Mouse (Mus musculus) inflammation-experienced regulatory T-cells, adult 6 months (primary cell): ENCODE results near the gene AL607142.1. TPM values are rescaled to one million over a fixed set of nuclear protein-coding genes. Genes with fewer than 3 reads are reported as not detected.

Experiments
- ATAC-seq: one replicate; pipeline ENCODE4 v1.8.0; 2017
- polyA plus RNA-seq, 3 experiments: library from polyadenylated mRNA; unstranded; fragments of 100-300 nt; shearing (Covaris generic); gene quantifications; one replicate each; pipeline ENCODE4 v1.2.1; 2017

Gene AL607142.1
- polyA plus RNA-seq = not detected

DNA sequence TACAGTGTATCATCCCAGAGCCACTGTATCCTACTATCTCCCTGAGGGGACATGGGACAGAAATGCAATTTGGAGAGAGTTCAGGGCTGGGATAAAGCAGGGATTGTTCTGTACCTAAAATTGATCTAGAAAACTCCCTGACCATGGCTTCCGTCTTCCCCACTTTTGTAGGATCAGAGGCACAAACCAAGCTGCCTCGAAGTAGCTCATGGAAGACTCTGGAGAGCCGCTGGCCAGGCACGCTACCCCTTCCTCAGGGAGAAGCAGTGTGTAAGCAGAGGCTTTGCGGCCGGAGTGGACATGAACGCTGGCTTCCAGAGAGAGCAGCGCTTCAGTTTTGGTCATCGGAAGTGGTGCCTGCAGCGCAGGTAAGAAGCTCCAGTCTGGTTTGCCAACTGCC, at the start of gene AL607142.1:
Gene AL607142.1 (plus strand): TSS at position 301 of the 400 bp plus-strand sequence.
- ATAC-seq = no peak

DNA sequence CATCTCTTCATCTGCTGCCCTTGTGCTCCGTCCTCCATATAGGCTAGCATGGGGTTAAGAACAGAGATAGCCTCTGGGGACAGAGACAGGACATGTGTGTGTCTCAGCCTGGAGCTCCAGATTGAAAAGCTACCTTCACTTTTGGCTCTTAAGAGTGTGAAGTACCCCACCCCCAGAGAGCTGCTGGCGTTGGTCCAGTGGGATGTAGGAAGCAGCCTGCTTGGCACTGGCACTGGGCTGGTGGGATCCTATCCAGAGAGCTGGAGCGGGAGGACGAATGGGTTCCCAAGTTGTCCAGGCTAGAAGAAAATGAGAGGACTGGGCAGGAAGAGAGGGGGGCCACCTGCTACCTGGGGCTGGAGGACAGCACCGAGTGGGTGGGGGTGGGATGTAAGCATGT, 46.4 kb upstream of the AL607142.1 start:
- no peak for ATAC-seq

DNA sequence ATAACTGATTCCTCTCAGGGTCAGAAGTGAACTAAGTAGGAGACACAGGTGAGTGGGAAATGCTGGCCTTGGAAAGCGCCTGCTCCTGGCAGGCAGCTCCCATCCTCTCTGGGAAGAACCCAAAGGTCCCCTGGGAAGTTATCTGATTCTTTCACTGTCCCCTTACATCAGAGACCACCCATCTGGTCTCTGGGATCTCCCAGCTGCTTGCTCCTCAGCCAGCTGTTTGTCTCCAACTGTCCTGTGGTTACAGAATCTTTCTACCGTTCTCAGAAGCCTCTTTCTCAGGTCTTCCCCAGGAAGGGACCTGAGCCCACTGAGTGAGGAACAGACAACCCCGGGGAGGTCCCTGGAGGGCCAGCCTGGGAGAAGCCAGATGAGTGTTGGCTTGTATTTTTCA, 42.4 kb upstream of the AL607142.1 start:
- no peak for ATAC-seq

DNA sequence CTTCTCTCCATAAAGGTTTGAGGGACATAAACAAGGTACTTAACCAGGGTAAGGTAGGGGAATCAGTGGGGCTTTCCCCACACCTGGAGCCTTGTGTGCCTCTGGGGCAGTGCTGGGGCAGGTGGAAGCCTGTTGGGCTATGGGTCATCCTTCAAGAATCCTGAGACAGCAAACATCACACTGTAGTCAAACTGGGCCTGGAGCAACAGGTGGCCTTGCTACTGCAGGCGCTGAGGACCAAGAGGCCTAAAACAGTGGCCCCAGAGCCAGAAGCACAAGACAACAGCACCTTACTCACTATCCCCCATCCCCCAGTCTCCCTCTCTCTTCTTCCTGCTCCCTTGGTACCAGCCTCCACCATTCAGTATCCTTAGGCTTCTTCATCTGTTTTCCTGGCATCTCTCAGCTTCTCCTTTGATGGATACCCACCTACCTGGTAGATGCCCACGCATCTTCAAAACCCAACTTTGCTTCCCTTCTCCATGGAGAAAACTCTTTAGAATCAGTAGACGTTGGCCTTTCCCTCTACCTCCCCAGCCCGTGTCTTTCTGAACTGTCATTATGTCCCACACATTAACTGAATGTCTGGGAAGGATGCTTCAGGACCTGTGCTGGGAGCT, 41.5 kb upstream of the AL607142.1 start:
- ATAC-seq = no peak

DNA sequence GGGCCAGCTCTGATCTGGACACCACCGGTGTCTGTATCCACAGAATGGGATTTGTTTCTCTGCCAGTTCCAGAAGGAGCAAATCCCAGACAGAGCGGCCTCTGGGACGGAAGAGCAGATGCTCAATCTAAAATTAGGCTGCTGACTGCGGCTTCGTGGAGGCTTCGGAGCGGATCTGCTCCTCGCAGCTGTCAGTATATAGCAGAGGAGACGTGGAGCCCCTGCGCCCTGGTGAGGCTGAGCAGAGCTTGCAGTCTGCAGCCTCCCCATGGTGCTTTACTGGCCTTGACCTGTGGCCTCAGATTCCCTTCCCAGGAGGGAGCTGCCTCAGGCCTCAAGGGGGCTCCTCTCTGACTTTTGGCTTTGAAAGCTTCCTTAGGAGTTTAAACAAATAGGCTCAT, 40.7 kb upstream of the AL607142.1 start:
- no peak for ATAC-seq

DNA sequence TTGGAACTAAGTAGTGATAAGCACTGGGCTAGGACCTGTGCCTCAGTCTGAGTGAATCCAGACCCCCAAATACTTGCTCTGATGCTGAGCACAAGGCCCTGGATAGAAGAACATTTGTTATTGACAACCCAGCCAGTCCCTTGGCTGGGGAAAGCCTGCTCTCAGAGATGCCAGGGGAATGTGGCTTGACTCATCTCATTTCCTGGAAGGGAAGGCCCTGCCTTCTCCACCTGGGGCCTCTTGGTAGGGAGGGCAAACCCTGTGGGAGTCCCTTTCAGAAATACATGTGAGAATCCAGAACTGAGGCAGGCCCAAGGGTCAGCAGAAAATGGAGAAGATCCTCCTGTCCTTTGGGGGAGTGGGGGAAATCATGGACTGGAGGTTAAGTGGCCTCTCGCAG, 37.1 kb upstream of the AL607142.1 start:
- ATAC-seq = no peak

DNA sequence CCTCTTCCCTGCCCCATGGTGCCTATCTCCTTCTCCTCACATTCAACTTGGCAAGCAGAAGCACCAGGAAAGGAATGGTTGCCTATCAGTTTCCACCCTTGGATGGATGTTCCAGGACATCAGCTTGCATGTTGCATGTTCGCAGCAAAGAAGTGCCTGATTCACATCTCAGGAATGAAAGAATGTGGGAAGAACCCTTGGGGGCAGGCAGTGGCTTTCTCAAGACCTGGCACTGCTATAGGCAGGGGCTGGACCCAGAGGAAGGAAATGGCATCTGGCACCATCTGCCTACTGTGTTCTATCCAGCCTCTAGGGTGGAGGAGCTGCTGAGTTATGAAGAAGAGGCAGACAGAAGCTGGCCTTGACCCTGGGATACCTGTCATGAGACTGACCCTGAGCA, 34.9 kb upstream of the AL607142.1 start:
- ATAC-seq = no peak

DNA sequence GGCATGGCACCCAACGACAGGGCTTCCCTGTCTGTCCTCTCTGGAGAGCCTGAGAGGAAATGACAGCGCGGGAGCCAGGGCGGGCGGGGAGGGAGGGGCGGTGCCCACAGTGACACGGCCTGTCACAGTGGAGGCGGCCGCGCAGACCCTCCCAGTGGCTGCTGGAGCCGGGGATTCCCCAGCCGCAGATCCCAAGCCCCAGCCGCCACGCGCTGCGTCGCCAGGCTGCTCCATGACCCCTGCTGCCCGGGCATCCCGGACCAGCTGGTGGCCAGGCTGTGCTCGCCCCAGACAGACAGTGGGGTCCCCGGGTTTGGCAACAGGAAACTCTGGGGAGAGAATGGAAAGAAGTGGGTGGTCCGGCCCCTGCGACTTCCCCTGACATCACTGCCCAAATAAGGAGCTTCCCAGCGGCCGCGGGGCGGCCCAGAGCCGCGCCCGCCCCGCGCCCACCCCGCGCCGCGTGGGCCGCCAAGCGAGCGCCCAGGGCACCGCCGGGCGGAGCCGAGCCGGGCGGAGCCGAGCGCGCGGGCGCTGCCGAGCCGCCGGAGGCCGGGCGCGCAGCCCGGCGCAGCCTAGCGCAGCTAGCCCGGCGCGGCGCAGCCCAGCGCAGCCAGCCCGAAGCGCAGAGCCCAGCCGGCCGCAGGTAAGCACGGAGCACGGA, 32.3 kb upstream of the AL607142.1 start:
- ATAC-seq = peak; percentile 65

DNA sequence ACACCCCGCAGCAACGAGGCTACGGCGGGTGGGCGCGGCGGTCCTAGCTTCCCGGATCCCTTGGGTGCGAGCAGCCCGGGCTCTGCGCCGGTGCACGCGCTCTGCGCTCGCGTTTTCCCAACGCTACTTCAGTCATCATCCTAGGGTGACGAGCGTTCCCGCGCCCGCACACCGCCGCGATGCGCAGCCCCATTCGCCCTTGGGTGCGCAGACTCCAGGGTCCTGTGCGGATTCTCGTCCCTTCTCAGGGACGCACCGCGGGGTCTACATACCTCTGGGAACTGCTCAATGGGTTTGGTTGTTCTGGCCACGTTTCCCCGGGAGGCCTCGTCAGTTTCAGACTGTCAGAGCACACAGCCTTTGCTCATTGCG, 31.8 kb upstream of the AL607142.1 start:
- peak; percentile 8 for ATAC-seq

DNA sequence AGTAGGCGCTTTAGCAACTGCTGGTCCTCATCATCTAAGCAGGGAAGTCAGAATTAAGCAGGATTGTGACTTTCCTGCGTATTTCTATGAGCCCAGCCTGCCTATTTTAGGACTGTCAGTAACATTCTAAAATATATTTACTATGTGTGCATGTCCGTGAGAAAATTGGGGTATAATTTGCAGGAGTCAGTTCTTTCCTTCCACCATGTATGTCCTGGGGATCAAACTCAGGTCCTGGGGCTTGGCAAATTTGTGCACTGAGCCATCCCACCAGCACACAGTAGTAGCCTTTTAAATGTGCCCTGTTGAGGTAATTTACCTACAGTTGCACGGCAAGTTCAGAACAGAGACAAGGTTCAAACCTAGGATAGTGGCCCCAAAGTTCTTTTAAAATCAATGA, 28.5 kb upstream of the AL607142.1 start:
- no peak for ATAC-seq

DNA sequence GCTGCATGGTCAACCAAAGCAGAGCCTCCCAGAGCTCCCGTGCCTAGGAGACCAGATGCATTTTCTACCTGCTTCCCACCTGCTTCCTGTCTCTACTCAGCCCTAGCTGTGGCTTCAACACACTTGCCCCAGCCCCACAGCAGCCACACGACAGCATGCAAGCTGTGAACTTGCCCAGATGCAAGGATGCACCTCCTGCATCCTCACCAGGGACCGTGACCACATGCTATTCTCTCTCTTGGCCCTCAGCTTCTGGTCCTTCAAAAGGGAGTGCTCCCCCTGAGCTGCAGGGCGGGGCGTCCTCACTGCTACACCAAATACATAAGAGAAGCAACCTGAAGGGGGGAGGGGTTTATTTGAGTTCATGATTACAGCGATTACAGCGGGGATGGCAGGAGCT, 27.8 kb upstream of the AL607142.1 start:
- peak; percentile 12 for ATAC-seq

DNA sequence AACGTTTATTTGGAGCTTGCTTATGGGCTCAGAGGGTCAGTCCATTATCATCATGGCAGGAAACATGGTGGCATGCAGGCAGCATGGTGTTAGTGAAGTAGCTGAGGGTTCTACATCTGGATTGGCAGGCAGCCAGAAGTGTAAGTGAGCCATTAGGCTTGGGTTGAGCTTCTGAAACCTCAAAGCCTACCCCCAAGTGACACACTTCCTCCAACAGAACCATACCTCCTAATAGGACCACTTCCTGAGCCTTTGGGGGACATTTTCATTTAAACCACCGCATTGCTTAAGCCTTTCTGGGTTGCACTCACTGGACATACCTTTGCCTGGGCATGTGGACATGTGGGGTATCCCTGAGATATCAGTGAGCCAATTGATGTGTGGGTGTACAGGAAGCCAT, 23.3 kb upstream of the AL607142.1 start:
- peak; percentile 25 for ATAC-seq

DNA sequence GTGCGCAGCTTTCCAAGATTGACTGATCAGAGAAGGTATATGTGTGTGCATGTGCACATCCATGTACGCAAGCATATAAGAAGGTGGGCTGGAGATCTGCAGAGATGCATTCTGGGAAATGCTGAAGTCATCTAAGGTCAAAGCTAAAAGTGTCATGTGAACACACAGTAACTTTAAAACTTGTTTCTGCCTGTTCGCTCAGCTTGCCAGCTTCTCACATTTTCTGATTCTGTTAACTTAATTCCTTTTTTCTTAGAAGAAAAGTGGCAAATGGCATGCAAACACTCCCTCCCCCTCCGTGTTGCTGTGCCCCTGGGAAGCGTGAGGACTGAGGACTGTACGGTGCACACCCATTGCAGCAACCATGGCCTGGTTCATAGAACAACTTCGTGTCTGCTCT, 22.3 kb upstream of the AL607142.1 start:
- ATAC-seq = no peak

DNA sequence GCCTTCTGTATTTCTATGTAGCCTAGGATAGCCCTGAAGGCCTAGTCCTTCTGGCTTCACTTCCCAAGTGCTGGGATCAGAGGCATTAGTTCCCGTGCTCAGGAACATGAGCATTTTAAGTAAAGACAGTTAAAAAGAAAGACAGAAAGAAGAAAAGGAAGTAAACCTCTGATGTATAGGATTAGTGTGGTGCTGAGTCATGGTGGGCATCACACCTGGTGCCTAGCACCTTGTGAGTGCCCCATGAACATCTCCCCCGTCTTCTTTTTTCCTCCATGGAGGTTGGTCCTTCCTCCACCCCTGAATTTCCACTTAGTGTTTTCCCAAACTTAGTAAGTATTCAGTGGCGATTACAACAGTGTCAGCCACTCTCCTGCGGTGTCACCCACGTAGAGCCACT, 20.2 kb upstream of the AL607142.1 start:
- ATAC-seq = no peak

DNA sequence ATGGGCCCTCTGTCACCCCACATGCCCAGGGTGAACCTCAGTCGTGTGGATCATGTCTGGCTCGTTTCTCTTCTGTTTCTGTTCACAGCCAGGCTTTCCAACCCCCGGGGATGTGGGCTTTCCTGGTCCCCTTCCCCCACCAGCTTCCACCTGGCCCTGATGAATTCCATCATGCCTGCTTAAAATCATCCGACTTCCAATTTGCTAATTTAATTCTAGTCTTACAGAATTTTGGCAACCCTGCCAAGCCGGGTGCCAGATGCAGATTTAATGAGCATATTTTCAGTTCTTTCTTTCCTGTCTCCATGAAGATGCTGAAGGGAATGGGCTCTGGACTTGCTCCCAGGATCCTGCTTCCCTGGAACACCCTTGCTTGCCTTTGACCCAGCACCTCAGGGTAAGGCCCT, 19.7 kb upstream of the AL607142.1 start:
- ATAC-seq = no peak

DNA sequence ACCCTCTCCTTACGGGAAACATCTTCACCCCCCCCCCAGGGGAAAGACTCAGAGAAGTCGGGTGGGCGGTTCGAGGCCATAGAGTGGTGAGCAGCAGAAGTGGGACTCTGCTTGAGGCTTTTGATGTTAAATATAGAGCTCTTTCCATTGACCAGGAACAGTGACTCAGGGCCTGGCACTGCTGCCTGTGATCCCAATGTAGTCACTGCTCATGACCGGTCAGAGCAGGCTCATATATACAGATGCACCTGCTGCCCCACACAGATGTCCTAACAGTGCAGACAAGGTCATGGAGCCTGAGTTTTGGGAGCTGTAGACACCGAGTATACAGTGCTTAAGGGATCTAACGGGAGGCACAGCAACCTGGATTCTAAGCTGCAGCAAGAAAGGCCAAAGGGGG, 18.9 kb upstream of the AL607142.1 start:
- no peak for ATAC-seq

DNA sequence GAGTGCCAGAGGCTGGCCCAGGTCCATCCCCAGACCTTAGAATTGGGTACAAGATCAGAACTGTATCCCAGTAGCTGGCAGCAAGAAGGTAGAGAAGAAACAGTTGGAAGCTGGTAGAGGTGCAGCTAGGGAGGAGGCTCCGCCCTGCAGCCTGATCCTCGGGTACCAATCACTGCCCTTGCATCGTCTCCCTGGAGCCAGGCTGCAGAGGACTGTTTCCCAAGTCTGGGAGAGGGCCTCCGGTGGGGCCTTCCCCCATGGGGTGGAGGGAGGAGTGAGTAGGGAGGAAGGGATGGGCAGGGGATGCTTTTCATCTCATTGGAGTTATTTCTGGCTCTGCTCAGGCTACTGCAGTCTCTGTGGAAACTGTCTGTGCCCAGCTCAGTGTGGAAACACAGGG, 17.7 kb upstream of the AL607142.1 start:
- ATAC-seq = no peak

DNA sequence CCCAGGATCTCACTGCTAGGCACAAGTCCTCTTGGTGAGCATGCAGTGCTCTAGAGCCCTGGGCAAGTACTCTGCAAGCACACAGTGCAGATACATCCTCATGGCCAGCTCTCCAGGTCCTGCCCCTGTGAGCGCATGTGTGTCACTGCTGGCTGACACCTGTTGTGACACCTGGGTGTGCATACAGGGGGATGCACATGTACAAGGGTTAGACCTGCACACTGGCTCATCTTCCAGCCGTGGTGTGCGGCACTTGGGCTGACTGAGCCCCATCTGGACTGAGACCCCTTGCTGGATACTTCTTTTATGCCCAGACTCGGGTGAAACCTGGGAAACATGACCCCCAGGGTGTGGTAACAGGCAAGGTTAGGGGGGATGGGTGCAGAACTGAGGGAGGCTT, 16.5 kb upstream of the AL607142.1 start:
- ATAC-seq = no peak

DNA sequence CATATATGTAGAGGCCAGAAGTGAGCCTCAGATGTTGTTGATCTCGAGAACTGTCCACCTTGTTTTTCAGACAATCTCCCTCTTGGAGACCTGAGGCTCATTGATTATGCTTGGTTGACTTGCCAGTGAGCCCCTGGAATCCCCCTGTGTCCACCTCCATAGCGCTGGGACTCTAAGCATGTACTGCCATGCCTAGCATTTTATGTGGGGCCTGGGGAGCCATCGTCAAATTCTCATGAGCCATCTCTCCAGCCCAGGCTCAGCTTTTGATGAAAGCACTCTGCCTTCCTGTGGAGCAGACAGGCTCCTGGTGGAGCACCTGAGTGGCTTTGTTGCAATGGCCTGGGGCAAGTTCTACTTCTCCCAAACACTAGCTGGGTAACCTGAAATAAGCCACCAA, 14.9 kb upstream of the AL607142.1 start:
- no peak for ATAC-seq

DNA sequence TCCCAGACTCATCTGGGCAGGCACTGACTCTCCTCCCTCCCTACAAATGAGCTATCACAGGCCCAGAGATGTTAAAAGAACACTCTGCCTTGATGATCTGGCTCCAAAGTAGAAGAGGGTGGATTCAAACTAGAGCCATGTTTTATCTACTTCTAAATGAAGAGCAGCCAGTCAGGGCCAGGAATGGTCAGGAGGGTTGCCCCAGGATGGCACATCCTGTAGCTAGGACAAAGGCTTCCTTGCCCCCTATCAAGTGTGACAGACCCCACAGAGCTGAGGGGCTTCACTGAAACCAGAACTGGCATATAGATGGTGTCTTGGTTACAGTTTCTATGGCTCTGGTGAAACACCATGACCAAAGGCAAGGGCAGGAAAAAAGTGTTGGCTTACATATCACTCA, 12.3 kb upstream of the AL607142.1 start:
- no peak for ATAC-seq

DNA sequence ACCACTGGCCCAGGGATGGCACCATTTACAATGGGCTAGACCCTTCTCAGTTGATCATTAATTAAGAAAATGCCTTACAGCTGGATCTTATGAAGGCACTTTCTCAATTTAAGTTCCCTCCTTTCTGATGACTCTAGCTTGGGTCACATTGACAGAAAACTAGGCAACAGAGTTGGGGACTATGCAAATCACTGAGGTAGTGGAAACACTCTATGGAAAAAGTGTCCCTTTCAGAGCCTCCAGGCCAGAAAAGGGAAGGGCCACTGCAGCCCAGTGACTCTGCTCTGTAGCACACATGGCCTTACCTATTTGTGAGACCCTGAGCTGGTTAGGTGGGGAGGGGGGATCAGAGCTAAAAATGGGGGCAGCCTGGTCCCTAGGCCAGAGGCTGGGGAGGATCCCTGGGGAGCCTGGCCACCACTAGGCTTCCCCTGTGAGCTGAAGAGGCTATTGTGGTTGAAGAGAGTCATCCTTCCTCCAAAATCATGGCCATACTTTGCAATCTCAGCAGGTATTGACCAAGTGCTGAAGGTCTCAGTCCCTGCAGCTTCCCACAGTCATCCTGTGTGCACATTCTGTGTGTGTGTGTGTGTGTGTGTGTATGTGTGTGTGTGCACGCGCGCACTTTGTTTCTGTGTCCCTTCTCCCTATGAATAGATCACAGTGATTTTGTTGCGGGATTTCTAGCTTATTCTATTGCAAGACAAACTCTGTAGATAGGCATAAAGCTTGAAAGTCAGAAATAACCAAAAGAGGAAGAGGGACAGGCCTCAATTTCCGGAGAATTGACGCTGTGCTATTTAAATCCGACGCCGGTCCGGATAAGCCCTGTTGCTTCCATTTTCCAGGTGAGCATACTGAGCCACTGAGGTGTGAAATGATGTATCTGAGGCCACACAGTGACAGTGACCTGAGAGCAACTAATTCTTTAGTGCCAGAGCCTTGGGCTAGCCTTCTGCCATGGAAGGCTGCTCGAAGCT, 11.5 kb upstream of the AL607142.1 start:
- ATAC-seq = peak; percentile 60

DNA sequence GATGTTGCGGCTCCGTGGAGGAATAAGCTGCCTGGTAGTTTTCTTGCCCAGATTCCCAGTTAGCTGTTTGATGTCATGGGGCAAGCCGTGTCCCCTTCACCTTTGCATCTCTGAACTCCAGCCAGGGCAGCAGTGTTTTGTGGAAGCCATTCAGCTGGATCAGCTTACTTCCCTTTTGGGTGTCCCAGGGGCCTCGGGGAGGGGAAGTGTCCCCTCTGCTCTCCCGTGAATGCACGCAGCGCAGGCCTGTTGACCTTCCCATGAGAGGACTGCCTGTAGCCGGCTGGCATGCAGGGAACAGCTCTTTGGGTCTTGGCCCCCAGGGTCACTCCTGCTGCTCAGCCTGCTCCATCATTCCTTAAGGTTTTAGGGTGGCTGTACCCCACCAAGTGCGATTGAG, 10.7 kb upstream of the AL607142.1 start:
- ATAC-seq = no peak

DNA sequence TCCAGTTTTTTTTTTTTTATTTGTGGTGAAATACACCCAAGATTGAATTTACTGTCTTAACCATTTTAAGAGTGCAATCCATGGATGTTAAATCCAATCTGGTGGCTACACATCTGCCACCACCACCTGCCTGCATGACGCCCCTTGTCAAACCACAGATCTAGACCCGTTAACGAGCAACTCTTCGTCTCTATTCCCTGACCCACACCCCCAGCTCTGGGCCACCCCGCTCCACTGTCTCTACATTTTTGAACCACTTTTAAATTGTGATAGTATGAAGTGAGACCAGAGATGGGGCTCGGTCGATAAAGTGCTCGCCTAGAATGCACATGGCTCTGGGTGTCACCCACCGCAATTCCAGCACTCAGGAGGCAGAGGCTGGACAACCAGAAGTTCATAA, 8.3 kb upstream of the AL607142.1 start:
- ATAC-seq = no peak

DNA sequence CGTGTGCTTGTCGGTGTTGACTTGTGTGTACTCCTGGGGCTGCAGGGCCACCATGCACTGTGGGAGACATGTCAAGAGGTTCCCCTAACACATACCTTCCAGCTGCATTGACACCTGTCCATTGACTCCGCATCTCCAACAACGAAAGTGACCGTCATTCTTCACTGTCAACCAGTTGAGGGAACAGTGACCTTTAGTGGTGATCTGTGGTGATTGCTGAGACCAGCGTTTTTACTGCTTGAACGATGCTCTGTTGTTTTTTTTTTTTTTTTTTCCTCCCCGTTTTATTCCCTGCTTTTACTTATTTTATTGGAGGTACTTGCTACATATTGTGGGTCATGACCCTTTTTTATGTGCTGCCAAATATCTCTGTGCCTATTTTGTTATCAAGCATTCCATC, 7.3 kb upstream of the AL607142.1 start:
- no peak for ATAC-seq
